Mouse (Mus musculus): ENCODE measurements around the gene Gstm4. TPM values are rescaled to one million over a fixed set of nuclear protein-coding genes. Genes with fewer than 3 reads are reported as not detected.
"Not testable (repeated sequence)": the region's sequence is repeated elsewhere in the genome, so short reads cannot be mapped to it uniquely, and the experiment has no call there.

The Gstm4 gene
- total RNA-seq, 2 experiments from 2014 or later = 10.9 TPM

DNA sequence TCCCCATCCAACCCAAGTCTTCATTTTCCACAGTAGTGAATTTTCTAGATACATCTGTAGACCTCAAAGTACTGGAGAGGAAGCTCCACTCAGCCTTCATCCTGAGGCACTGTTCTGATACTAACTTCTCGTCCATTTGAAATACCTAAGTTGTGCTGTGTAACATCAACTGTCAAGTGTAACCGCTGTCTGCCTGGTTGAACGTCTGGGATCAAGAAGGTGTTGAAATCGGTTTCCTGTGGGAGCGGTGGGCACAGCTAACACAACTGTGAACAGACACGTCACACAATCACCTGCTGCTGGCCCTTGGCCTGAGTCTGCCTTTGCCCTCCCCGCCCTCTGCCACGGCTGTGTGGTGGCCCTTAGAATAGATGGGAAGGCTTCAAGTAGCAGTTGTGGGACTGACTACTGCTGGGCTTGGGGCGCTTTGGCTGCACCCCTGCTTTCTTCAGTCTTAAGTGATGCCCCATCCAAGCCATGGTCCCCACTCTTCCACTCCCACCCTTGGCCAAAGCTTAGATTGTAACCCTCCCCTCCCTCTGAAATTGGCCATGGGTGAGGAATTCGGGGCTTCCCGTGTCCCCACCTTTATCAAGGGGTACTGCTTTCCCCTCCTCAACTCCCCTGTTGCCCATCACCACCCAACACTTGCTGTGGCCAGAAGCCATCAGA is 24.2 kb downstream of the Gstm4 start:
- DNase-seq (ENCODE audit: low spot score); intact Hi-C loops (cut with DNase I): not testable (repeated sequence)

DNA sequence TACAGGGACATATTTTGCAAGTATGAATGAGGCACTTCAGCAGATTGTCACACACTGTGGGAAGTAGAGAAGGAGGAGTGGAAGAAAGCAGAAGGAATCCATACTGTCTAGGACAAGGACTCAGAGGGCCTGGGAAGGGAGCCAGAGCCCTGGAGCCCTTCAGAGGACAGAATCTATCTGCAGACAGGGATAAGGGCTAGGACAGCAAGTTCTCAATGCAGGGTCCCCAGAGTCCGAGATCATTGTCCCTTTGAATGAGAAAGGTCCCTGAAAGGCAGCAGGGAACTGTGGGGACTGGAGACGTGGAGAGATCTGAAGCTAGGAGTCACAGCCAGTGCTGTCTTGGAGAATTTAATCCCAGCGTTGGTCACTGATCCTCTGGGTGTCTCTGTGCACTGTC is 25.5 kb downstream of the Gstm4 start:
- intact Hi-C loops (cut with DNase I) = loop anchor here (2.0 to 5.0 kb wide), 4 partner anchors 43 to 128 kb away; partner anchors contain the start of gene Gnai3
- DNase-seq (ENCODE audit: low spot score) = not testable (repeated sequence)

DNA sequence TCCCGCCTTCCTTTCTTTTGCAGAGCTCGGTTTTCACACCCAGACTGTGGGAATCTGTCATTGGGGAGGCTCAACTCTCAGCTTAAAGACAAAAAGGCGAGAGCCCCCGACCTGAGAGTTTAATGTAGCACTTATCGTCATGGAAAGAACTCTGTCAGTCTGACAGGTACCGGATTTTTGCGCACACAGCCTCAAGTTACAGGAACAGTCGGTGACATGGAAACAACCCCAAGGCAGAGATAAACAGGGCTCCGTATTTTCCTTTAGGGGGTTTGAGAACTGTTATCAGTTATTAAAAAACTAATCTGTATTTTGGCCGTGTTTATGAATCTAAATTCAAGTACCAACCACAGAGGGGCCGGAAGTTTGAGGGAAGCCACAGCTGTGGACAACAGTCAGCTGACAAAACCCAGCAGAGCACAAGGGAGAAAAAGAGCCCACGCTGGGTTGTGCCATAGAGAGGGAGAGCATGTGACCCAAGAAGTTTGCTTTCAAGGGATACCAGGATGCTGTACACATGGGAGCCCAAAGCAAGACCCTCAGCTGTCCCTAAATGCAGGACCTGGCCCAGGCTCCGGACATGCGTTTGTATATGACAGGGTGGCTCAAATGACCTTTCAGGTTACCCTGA is 26.4 kb downstream of the Gstm4 start:
- DNase-seq (ENCODE audit: low spot score) = no peak
- intact Hi-C loops (cut with DNase I) = loop anchor here (2.0 to 5.0 kb wide), 4 partner anchors 44 to 129 kb away; partner anchors contain the start of gene Gnai3

GRCm38 (mm10) chr3:108017473-108018189 is 27.1 kb downstream of the Gstm4 start, which contains the start of gene Gstm1:
Gene Gstm1, minus strand, starts transcription at chr3:108017973.
- intact Hi-C loops (cut with DNase I) = loop anchor here (2.0 to 5.0 kb wide), 4 partner anchors 45 to 130 kb away; partner anchors contain the start of gene Gnai3
- DNase-seq (ENCODE audit: low spot score) = peak; percentile 98

GRCm38 (mm10) chr3:108016468-108016867 is 28.2 kb downstream of the Gstm4 start:
- intact Hi-C loops (cut with DNase I) = loop anchor here (5.0 kb wide), 3 partner anchors 46 to 131 kb away; partner anchors contain the start of gene Gnai3
- not testable (repeated sequence) for DNase-seq (ENCODE audit: low spot score)

- intact Hi-C loops (cut with DNase I) = loop anchor here (5.0 kb wide), 3 partner anchors 47 to 132 kb away; partner anchors contain the start of gene Gnai3
- DNase-seq (ENCODE audit: low spot score) = no peak
Measured at GRCm38 (mm10) chr3:108014974-108015346, 29.7 kb downstream of the Gstm4 start.

DNA sequence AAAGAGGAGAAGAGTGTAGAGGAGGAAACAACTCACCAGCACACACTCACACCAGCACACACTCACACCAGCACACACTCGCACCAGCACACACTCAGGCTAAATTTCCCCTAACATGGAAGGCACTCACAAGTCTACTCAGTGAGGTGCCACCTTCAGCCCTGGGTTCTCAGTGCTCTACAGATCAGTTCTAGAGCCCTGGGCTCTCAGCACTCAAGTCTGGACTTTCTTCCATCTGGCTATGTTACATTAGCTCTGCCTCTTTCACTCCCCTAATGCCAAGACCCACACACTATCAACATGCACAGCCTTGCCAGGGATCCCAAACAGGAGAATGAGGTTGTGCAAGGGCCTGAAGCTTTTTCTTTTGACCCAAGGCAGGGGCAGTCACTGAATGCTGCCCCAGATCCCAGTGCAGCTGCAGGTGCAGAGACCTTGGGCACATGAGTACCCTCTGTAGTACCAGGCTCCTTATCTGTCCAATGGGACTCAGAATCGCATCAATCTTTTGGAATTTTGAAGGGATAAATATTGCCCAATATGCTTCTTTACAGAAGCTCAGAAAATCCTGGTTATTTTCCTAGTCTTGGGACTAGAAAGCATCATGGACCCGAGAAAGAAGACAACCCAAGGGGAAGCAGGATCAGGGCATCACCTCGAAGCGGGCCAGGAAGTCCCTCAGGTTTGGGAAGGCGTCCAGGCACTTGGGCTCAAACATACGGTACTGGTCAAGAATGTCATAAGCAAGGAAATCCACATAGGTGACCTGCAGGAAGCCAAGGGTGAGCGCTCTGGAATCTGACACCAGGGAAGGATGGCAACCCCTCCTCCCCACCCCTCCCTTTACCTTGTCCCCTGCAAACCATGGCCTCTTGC is 30.4 kb downstream of the Gstm4 start:
- intact Hi-C loops (cut with DNase I) = no loop called here
- DNase-seq (ENCODE audit: low spot score) = no peak

DNA sequence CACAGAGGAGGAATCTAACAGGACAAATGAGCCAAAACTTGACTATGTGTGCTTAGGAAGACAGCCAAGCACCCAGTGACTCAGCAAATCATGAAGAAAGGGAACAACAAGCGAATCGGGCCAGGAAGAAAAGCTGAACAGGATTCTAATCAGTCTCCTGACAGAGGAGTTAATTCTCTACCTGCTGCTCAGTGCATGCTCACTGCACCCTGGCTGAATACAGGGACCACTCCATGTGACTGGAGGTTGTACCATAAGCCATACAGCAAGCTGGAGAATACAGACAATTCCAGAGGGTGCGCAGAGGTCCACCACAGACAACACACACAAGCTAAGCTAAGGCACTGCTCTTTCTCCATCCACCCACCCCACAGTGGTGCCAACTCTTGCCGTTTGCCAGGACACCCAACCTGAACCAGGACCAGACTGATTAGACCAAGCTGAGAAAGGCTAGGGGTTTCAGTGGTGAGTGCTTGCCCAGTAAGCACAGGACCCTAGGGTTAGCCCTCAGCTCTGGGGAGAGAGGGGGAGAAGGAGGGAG is 31.3 kb downstream of the Gstm4 start:
- peak; percentile 63 for DNase-seq (ENCODE audit: low spot score)
- intact Hi-C loops (cut with DNase I) = no loop called here

- intact Hi-C loops (cut with DNase I) = no loop called here
- DNase-seq (ENCODE audit: low spot score) = no peak
Measured at GRCm38 (mm10) chr3:108011558-108011957, 33.1 kb downstream of the Gstm4 start.

DNA sequence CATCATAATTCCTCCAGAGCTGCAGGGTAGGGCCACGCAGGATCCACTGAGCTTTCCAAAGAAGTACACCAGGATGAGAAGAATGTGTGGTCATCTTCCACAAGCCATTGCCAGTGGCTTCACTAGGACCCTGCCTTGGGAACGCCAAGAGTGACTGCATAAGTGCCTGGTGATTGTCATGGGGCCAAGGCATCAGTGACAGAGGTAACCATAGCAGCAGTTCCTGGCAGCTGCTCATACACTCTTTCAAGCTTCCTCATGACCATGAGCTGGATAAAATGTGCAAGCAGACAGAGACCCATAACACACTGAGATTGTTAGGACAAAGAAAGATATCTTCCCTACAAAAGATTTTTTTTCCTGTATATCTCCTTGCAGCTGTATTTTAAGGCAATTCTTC is 34.4 kb downstream of the Gstm4 start:
- intact Hi-C loops (cut with DNase I) = no loop called here
- DNase-seq (ENCODE audit: low spot score) = no peak

DNA sequence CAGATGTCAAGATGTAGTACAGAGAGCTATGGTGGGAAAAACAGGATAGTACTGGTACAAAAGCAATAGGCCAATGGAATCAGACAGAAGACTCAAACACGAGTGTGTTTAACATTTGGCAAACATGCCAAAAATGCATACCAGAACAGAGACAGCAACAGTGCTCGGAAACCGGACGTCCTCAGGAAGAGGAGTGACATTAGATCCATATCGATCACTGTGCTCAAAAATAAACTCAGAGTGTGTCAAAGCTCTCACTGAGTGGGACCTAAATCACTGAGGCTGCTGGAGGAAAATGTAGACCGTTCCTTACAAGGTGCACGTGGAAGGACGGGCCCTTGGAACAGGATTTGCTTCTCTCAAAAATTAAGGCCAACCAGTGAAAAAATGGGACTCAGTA is 42.7 kb downstream of the Gstm4 start:
- no peak for DNase-seq (ENCODE audit: low spot score)
- intact Hi-C loops (cut with DNase I) = no loop called here

DNA sequence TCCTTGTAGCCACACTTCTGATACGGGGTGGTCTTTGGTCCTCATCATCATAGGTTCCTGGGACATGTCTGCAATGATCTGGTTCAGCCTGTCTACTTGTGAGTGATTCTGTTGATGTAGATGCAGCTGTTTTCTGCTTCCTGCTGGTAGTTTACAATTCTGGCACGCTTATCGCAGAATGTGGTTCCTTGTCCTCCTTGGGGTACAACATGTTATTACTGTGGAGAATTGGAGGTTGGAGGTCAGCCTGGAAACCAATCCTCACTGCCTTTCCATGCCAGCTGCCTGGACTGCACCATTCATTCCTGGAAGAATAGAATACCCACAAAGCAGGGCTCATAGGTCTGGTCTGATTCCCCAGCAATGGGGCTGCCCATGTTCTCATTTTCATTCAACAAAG is 45.2 kb downstream of the Gstm4 start:
- intact Hi-C loops (cut with DNase I) = no loop called here
- DNase-seq (ENCODE audit: low spot score) = no peak

DNA sequence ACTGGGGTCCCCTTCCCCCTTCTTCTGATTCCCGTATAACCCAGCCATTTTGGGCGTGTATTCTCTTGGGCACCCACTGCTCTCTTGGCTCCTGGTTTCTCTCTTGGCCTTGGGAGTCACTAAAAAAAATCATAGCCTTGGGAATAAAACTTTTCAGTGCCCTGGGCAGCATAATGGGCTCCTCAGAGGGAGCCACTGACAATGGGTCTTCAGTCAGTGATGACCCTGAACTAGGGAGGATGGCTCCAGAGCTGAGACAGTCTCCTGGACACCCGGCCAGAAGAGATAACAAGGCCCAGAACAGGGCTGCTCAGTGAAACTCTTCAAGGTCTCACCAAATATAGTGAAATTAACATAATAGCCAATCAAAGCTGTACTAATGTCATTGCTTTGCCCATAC is 46.1 kb downstream of the Gstm4 start:
- intact Hi-C loops (cut with DNase I) = no loop called here
- no peak for DNase-seq (ENCODE audit: low spot score)

- intact Hi-C loops (cut with DNase I) = no loop called here
- DNase-seq (ENCODE audit: low spot score) = no peak
Measured at GRCm38 (mm10) chr3:107996576-107996975, 48.1 kb downstream of the Gstm4 start.

DNA sequence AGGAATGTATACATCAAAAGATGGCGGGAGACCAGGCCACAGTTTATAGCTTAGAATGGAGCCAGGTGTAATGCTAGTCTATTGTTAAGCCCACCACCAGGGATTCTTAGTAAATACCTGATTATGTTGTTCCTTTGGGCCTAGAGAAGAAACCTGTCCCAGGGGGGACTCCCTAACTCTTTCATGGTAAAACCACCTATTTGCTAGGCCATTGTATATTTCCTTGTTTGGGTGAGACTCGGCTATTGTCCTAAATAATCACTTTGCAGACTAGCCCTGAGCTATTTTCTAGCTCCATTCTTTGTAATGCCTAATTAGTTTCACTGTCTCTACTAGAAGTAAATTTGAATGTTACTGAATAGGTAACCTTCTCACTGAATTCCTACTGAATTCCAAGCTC is 48.7 kb downstream of the Gstm4 start:
- intact Hi-C loops (cut with DNase I); DNase-seq (ENCODE audit: low spot score): not testable (repeated sequence)

Other genes with a start within 250 kb of the Gstm4 start
- gene Eps8l3, start 167.7 kb downstream of the Gstm4 start, total RNA-seq (2021) = not detected
- gene Gstm5, start 149.1 kb downstream of the Gstm4 start, total RNA-seq (2021) = 10 to 100 TPM; 50.1 to 51.4 TPM
- 10 to 100 TPM; 77.7 to 79.7 TPM for gene Gstm7, start 113.1 kb downstream of the Gstm4 start, total RNA-seq (2021)
- 1 to 10 TPM; 1.6 to 3.2 TPM for gene Gstm6, start 101.1 kb downstream of the Gstm4 start, total RNA-seq (2021)
- gene Gstm3, start 75.6 kb downstream of the Gstm4 start, total RNA-seq (2021) = not detected
- gene Gstm2, start 58.4 kb downstream of the Gstm4 start, total RNA-seq (2021) = 100 to 1,000 TPM; 137 to 156 TPM
- gene Gstm1, start 26.9 kb downstream of the Gstm4 start, total RNA-seq (2021) = 100 to 1,000 TPM; 224 to 232 TPM
- gene Ampd2, start 41.8 kb upstream of the Gstm4 start, total RNA-seq (2021) = 1 to 10 TPM; 4.7 to 6.2 TPM
- gene Gnat2, start 47.9 kb upstream of the Gstm4 start, total RNA-seq (2021) = not detected
- gene Gnai3, start 101.3 kb upstream of the Gstm4 start, total RNA-seq (2021) = 10 to 100 TPM; 18.5 to 21.3 TPM
- not detected for gene Gpr61, start 110.0 kb upstream of the Gstm4 start, total RNA-seq (2021)
- 10 to 100 TPM; 12.2 to 12.5 TPM for gene Amigo1, start 141.4 kb upstream of the Gstm4 start, total RNA-seq (2021)
- 1 to 10 TPM; 4.9 to 5.1 TPM for gene Cyb561d1, start 156.3 kb upstream of the Gstm4 start, total RNA-seq (2021)
- gene Atxn7l2, start 166.0 kb upstream of the Gstm4 start, total RNA-seq (2021) = 1 to 10 TPM; 2.4 to 3.3 TPM
- under 1 TPM; 0.57 to 0.87 TPM for gene Sypl2, start 181.8 kb upstream of the Gstm4 start, total RNA-seq (2021)
- gene Psma5, start 212.0 kb upstream of the Gstm4 start, total RNA-seq (2021) = 10 to 100 TPM; 52.5 to 53.8 TPM
- 10 to 100 TPM; 17.1 to 18.9 TPM for gene Sort1, start 239.2 kb upstream of the Gstm4 start, total RNA-seq (2021)